Mouse (Mus musculus): Measurements from ENCODE around the gene Fat4. TPM values are rescaled to one million over a fixed set of nuclear protein-coding genes. Genes with fewer than 3 reads are reported as not detected.
A peak's percentile ranks its signal among the peaks of the same experiment; 100 is the strongest.

The Fat4 gene
- polyA plus RNA-seq, 1 experiment = 0.13 TPM

DNA sequence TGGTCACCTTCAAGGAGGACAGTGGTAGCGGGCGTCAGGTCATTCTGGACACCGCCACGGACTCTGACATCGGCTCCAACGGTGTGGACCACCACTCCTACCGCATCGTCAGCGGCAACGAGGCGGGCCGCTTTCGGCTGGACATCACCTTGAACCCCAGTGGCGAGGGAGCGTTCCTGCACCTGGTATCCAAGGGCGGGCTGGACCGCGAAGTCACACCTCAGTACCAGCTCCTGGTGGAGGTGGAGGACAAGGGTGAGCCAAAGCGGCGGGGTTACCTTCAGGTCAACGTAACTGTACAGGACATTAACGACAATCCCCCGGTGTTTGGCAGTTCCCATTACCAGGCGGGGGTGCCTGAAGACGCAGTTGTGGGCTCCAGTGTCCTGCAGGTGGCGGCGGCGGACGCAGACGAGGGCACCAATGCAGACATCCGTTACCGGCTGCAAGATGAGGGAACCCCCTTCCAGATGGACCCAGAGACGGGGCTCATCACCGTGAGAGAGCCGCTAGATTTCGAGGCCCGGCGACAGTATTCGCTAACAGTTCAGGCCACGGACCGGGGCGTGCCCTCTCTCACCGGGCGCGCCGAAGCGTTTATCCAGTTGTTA, 746 bp downstream of the Fat4 start:
- no peak for TF ChIP-seq EP300 (IDR thresholded peaks at IDR 0.05; ENCODE audit: insufficient read depth, low read depth, low read length)
- TF ChIP-seq CTCF (IDR thresholded peaks at IDR 0.05; ENCODE audit: low read depth, low read length) = peak; percentile 1
- Histone ChIP-seq H3K27ac (ENCODE audit: insufficient read depth, low read length) (no peak overlapping the region), H3K9me3 (replicated peaks; ENCODE audit: control insufficient read depth, insufficient read depth, low read length, poor library complexity, severe bottlenecking) (no peaks in the 10 kb centered on the region), H3K9ac (ENCODE audit: low read depth, poor library complexity, severe bottlenecking) (no peak overlapping the region), H3K27me3 (ENCODE audit: control insufficient read depth, insufficient read depth, low read length, poor library complexity, severe bottlenecking) (peaks cover 5% of the 10 kb centered on the region; the same call in 1 of the 2 replicates), H3K36me3 (ENCODE audit: control insufficient read depth, insufficient read depth, low read length, poor library complexity, severe bottlenecking) (no peaks in the 10 kb centered on the region), H3K4me1 (ENCODE audit: control insufficient read depth, insufficient read depth, low read length) (no peaks in the 10 kb centered on the region), H3K4me3 (ENCODE audit: low read depth, low read length) (peak overlapping the region; percentile 44)

- H3K27me3 ChIP-seq (ENCODE audit: control insufficient read depth, insufficient read depth, low read length, poor library complexity, severe bottlenecking) = peaks cover 5% of the 10 kb centered on the region; the same call in 1 of the 2 replicates
- H3K36me3 ChIP-seq (ENCODE audit: control insufficient read depth, insufficient read depth, low read length, poor library complexity, severe bottlenecking) = no peaks in the 10 kb centered on the region
- peak overlapping the region; percentile 44 for H3K4me3 ChIP-seq (ENCODE audit: low read depth, low read length)
- H3K9me3 ChIP-seq (replicated peaks; ENCODE audit: control insufficient read depth, insufficient read depth, low read length, poor library complexity, severe bottlenecking) = no peaks in the 10 kb centered on the region
- H3K27ac ChIP-seq (ENCODE audit: insufficient read depth, low read length) = no peak overlapping the region
- H3K9ac ChIP-seq (ENCODE audit: low read depth, poor library complexity, severe bottlenecking) = no peak overlapping the region
- TF ChIP-seq EP300 (IDR thresholded peaks at IDR 0.05; ENCODE audit: insufficient read depth, low read depth, low read length) (no peak), CTCF (IDR thresholded peaks at IDR 0.05; ENCODE audit: low read depth, low read length) (peak; percentile 51)
- no peaks in the 10 kb centered on the region for H3K4me1 ChIP-seq (ENCODE audit: control insufficient read depth, insufficient read depth, low read length)
These were observed 1.4 kb downstream of the Fat4 start for GRCm38 (mm10) chr3:38888111-38888510.

GRCm38 (mm10) chr3:38892791-38893224, 6.1 kb downstream of the Fat4 start:
- no peak overlapping the region for H3K4me3 ChIP-seq (ENCODE audit: low read depth, low read length)
- H3K36me3 ChIP-seq (ENCODE audit: control insufficient read depth, insufficient read depth, low read length, poor library complexity, severe bottlenecking) = no peaks in the 10 kb centered on the region
- no peak overlapping the region for H3K9ac ChIP-seq (ENCODE audit: low read depth, poor library complexity, severe bottlenecking)
- TF ChIP-seq POLR2A (IDR thresholded peaks at IDR 0.05; ENCODE audit: insufficient read depth, low read length) = no peak
- no peaks in the 10 kb centered on the region for H3K27me3 ChIP-seq (ENCODE audit: control insufficient read depth, insufficient read depth, low read length, poor library complexity, severe bottlenecking)
- no peak overlapping the region for H3K27ac ChIP-seq (ENCODE audit: insufficient read depth, low read length)
- H3K4me1 ChIP-seq (ENCODE audit: control insufficient read depth, insufficient read depth, low read length) = no peaks in the 10 kb centered on the region
- no peaks in the 10 kb centered on the region for H3K9me3 ChIP-seq (replicated peaks; ENCODE audit: control insufficient read depth, insufficient read depth, low read length, poor library complexity, severe bottlenecking)

DNA sequence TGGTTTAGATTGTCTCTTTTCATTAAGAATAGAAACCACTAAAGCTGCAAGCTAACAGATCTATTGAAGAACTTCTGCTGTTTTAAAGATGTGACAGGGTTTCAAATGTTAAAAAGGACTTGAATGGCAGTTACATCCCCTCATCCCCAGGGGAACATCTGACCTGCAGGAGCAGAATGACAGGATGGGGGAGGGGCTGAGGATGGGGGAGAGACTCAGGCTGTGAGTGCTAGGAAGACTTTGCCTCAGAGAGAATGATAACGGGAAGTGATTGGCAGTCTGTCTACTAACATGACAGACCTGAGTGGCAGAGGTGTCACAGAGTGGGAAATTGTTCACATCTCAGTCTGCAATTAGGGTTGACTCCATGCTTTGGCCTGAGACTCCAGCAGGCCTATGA, 14.1 kb downstream of the Fat4 start:
- no peaks in the 10 kb centered on the region for H3K4me1 ChIP-seq (ENCODE audit: control insufficient read depth, insufficient read depth, low read length)
- TF ChIP-seq CTCF (IDR thresholded peaks at IDR 0.05; ENCODE audit: low read depth, low read length) (no peak), EP300 (IDR thresholded peaks at IDR 0.05; ENCODE audit: insufficient read depth, low read depth, low read length) (no peak), POLR2A (IDR thresholded peaks at IDR 0.05; ENCODE audit: insufficient read depth, low read length) (no peak)
- H3K9me3 ChIP-seq (replicated peaks; ENCODE audit: control insufficient read depth, insufficient read depth, low read length, poor library complexity, severe bottlenecking) = no peaks in the 10 kb centered on the region
- no peak overlapping the region for H3K4me3 ChIP-seq (ENCODE audit: low read depth, low read length)
- H3K27ac ChIP-seq (ENCODE audit: insufficient read depth, low read length) = no peak overlapping the region
- H3K9ac ChIP-seq (ENCODE audit: low read depth, poor library complexity, severe bottlenecking) = no peak overlapping the region
- H3K27me3 ChIP-seq (ENCODE audit: control insufficient read depth, insufficient read depth, low read length, poor library complexity, severe bottlenecking) = no peaks in the 10 kb centered on the region
- H3K36me3 ChIP-seq (ENCODE audit: control insufficient read depth, insufficient read depth, low read length, poor library complexity, severe bottlenecking) = no peaks in the 10 kb centered on the region

DNA sequence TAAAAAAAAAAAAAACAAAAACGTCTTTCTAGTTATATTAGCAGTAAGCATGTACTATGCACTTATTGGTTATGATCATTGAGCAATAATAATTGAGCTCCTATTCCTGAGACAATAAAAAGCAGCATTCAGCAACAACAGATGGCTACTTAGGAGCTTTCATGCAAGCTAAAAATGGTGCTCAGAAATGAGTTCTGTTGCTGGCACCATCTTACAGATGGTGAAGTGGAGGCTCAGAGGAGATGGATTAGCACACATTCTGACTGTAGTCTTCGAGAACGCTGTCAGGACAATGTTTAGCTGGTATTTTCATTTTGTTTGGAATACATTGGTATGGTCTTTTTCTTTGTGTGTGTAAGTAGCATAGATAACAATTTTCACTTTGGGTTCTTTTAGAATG, 20.1 kb downstream of the Fat4 start:
- Histone ChIP-seq H3K27ac (ENCODE audit: insufficient read depth, low read length) (no peak overlapping the region), H3K4me1 (ENCODE audit: control insufficient read depth, insufficient read depth, low read length) (no peaks in the 10 kb centered on the region), H3K9me3 (replicated peaks; ENCODE audit: control insufficient read depth, insufficient read depth, low read length, poor library complexity, severe bottlenecking) (no peaks in the 10 kb centered on the region), H3K9ac (ENCODE audit: low read depth, poor library complexity, severe bottlenecking) (no peak overlapping the region), H3K27me3 (ENCODE audit: control insufficient read depth, insufficient read depth, low read length, poor library complexity, severe bottlenecking) (no peaks in the 10 kb centered on the region), H3K36me3 (ENCODE audit: control insufficient read depth, insufficient read depth, low read length, poor library complexity, severe bottlenecking) (no peaks in the 10 kb centered on the region), H3K4me3 (ENCODE audit: low read depth, low read length) (no peak overlapping the region)
- TF ChIP-seq EP300 (IDR thresholded peaks at IDR 0.05; ENCODE audit: insufficient read depth, low read depth, low read length) (no peak), POLR2A (IDR thresholded peaks at IDR 0.05; ENCODE audit: insufficient read depth, low read length) (no peak), CTCF (IDR thresholded peaks at IDR 0.05; ENCODE audit: low read depth, low read length) (no peak)

- Histone ChIP-seq H3K9ac (ENCODE audit: low read depth, poor library complexity, severe bottlenecking) (no peak overlapping the region), H3K4me3 (ENCODE audit: low read depth, low read length) (no peak overlapping the region), H3K4me1 (ENCODE audit: control insufficient read depth, insufficient read depth, low read length) (no peaks in the 10 kb centered on the region), H3K27ac (ENCODE audit: insufficient read depth, low read length) (no peak overlapping the region), H3K9me3 (replicated peaks; ENCODE audit: control insufficient read depth, insufficient read depth, low read length, poor library complexity, severe bottlenecking) (no peaks in the 10 kb centered on the region), H3K27me3 (ENCODE audit: control insufficient read depth, insufficient read depth, low read length, poor library complexity, severe bottlenecking) (no peaks in the 10 kb centered on the region), H3K36me3 (ENCODE audit: control insufficient read depth, insufficient read depth, low read length, poor library complexity, severe bottlenecking) (no peaks in the 10 kb centered on the region)
- no peak for TF ChIP-seq POLR2A (IDR thresholded peaks at IDR 0.05; ENCODE audit: insufficient read depth, low read length)
These were observed 21.1 kb downstream of the Fat4 start for GRCm38 (mm10) chr3:38907676-38908425.
